Mouse (Mus musculus) embryonic fibroblast, embryonic 13.5 days (primary cell): ENCODE data around the gene Galnt10.

Experiments used
- CTCF ChIP-seq: IDR thresholded peaks from 2 replicates; pipeline ENCODE4 v1.5.1; 2011; ENCODE audit warnings: mild to moderate bottlenecking, control low read depth, low read length, moderate library complexity, borderline replicate concordance; ENCODE audit not compliant: insufficient read depth
- POLR2A ChIP-seq: IDR thresholded peaks from 2 replicates; pipeline ENCODE4 v1.6.1; 2011; ENCODE audit warnings: low read depth, mild to moderate bottlenecking, control low read depth, low read length, moderate library complexity

DNA sequence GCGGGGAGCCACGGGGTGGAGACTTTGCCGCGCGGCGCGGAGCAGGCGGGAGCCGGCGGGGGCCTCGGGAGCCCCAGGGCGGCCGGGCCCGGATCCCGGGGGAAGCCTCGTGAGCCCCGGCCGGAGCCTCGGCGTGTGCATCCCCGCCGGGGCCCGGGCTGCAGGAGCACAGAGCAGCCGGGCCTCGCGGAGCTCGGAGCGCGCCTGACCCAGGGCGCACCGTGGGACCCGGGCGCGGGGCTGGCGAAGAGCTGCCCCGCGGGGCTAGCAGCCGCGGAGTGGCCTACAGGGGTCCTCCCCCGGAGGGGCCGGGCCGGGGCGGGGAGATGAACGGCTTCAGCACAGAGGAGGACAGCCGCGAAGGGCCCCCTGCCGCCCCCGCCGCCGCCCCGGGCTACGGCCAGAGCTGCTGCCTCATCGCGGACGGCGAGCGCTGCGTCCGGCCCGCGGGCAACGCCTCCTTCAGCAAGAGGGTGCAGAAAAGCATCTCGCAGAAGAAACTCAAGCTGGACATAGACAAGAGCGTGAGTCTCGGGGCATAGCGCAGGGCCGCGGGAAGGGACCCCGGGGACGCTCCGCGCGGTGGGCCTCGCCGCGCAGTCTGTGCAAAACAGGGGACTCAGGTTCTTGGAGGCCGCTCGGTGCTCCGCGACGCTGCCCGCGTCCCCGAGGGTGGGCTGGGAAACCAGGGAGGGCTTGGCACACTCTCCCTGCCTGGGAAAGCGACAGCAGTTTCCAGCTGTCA is 156.7 kb downstream of the Galnt10 start:
- no peak for TF ChIP-seq CTCF
- TF ChIP-seq POLR2A: no peak
